Mouse (Mus musculus) megakaryocyte-erythroid progenitor cell, adult 5-6 weeks (primary cell): ENCODE data around the gene Gm36210. TPM values are rescaled to one million over a fixed set of nuclear protein-coding genes. Genes with fewer than 3 reads are reported as not detected.

ENCODE experiments used
- ATAC-seq: replicated peaks from 2 replicates; pipeline ENCODE4 v1.8.0; 2016; ENCODE audit warnings: mild to moderate bottlenecking, inconsistent platforms; ENCODE audit not compliant: severe bottlenecking, poor library complexity, low FRiP score, low TSS enrichment
- total RNA-seq, 2 experiments: library from RNA; stranded (forward) in 1 of 2; stranded (reverse) in 1 of 2; fragments of 200-1000, 215-1000 nt in 1 of 2; fragments of >200 nt in 1 of 2; fragmentation: Nextera tagmentation in 1 of 2; gene quantifications; 2 replicates each; pipeline ENCODE4 v1.2.3; 2014 to 2017

Gene Gm36210
- total RNA-seq (2014; fragmentation: Nextera tagmentation), result not detected in 2 replicates
- not detected in 2 replicates for total RNA-seq (2017)

- no peak for ATAC-seq
Observed at GRCm38 (mm10) chr7:4906466-4906950, at the start of gene Gm36210. Gene Gm36210 (minus strand): TSS chr7:4906516.

DNA sequence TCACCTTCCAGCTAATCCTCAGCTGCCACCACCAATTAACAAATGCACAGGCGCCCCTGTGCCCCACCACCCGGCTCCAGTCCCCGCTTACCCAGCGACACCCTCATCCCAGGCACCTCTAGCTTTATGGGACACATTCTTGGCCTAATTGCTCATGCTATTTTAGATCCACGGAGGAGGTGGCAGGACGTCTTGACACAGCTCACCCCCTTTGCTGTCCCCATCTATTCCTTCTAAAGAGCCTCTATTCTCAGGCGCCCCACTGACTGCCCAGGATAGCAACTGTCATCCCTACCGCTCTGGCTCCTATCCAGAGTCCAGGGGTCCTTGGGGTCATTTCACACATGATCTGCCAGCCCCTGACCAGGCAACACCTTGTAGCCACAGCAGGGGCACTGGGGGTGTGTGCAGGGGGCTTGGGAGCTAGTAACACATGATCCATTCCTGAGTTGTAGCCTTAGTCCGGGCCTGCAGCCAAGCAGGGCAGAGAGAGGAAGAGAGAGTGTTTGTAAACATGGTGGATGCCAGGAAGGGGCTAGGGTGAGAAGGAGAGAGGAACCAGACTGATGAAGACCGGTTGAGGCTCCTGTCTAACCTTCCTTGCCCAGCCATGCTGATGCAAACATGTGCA lies 47.6 kb upstream of the Gm36210 start:
- no peak for ATAC-seq

DNA sequence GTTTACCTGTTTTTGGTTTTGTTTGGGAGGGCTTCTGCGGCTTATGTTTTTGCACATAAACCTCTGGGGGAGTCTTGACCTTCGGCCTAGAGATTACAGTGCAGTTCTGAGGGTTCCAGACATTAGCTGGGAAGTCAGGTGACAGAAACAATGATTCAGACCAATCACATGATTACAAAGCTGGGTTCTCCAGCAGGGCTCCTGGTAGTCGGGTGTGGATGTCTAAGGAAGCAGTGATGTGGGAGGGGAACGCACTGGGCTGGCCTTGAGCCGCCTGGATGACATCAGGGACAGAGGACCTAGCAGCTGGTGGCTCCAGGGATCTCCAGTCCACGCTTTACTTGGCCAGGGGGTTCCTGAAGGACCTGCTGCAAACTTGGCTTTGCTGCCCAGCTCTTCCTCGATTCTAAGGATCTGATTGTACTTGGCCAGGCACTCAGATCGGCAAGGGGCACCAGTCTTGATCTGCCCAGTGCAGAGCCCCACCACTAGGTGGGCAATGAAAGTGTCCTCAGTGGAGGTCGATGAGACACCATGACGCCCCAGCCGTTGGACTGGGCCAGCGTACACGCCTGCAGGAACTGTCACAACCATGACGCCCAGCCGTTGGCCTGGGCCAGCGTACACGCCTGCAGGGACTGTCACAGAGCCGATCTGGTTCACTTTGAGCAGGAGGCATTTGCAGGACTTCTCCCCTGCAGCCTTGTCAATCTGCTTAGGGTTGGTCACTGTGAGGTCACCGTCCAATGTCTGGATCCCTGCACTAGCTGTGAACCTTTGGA lies 44.4 kb upstream of the Gm36210 start:
- ATAC-seq, result no peak

GRCm38 (mm10) chr7:4948386-4948785 lies 42.1 kb upstream of the Gm36210 start:
- ATAC-seq, result no peak

DNA sequence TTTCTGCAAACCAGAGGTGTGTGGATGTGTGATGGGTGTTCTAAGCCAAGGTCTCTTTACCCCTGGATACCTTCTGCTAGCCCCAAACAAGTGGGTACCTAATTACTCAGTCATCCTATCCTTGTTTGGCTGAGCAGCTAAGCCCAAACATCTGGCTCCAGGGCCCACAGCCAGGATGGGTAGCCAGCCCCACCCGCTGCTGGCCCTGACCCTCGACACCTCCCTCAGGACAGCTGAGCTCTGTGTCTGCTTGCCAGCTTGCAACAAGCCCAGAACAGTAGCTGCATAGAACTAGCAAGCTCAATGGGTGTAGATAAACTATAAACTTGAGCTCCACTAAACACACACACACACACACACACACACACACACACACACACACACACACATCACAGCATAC lies 41.5 kb upstream of the Gm36210 start:
- ATAC-seq, result no peak

GRCm38 (mm10) chr7:4943223-4943815 lies 37.0 kb upstream of the Gm36210 start:
- peak; percentile 91 for ATAC-seq

- no peak for ATAC-seq
Observed at GRCm38 (mm10) chr7:4942673-4943072, 36.4 kb upstream of the Gm36210 start.

- peak; percentile 44; the same call in 1 of the 2 replicates for ATAC-seq
Observed at GRCm38 (mm10) chr7:4940068-4940479, 33.8 kb upstream of the Gm36210 start.

DNA sequence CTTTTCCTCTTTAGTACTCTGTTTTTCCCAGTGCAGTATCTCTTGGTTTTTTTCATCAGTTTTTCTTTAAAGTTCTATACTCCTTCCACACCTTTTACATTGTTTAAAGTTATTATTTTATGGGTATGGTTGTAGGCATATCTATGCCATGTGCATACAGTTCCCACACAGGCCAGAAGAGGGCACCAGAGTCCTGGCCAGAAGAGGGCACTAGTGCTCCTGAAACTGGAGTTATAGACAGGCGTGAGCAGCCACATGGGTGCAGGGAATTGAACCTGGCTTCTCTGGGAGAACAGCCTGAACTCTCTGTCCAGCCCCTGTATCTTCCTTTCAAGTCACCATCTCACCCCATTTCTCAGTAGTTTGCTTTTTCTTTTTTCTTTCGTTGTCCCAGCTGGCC lies 32.1 kb upstream of the Gm36210 start:
- peak; percentile 66 for ATAC-seq

DNA sequence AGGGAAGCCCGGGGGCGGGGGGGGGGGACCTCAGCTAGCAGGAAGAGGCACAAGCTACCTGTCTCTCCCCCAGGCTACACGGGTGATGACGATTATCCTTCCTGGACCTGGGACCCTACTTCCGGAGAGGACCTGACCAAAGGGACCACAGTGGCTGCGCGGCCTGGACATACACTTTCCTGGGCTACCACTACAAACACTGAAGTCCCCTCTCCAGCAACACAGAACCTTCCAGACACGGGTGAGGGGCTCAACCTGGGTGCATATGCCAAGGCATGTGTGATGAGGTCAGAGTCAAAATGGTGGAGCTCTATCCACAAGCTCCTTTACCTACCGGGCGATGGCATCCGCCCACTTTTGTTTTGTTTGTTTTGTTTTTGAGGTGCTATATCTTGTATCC lies 31.1 kb upstream of the Gm36210 start:
- no peak for ATAC-seq

DNA sequence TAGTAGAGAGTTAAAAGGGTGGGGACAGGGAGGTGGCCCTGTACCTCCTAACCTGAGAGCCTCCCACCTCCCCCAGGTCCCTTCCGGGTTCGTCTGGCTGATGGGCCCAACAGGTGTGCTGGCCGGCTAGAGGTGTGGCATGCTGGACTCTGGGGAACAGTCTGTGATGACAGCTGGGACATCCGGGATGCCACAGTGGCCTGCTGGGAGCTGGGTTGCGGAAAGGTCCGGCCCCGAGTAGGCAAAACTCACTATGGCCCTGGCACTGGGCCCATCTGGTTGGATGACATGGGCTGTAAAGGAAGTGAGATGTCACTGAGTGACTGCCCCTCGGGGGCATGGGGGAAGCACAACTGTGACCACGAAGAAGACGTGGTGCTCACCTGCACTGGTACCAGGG lies 30.5 kb upstream of the Gm36210 start:
- ATAC-seq, result no peak

DNA sequence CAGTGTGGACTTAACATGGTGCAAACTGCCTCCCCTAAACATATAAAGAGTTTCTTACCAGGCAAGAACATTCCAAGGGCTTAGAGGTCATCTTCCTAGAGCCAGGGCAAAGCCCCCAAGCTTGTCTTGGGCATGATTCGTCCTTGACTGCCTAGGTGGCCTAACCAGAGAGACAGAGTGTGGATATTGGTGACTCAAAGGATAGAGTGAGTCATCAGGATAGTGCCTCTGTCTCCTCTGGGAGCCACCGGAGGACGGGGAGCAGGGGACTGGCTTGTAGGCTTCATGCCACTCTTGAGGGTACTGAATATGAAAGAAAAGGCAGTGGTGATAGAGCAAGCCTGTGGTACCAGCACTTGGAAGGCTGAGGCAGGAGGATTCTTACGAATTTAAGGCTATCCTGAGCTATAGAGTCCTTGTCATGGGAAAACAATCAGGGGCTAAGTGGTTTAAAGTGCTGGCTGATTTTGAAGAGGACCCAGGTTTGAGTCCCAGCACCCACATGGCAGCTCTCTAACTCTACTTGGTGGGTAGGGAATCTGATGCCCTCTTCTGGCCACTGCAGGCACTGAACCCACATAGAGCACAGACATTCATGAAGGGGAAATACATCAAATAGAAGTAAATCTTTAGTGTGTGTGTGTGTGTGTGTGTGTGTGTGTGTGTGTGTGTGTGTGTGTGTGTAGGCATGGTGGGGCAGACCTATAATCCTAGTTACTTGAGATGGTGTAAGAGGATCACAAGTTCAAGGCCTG lies 28.0 kb upstream of the Gm36210 start:
- no peak for ATAC-seq

DNA sequence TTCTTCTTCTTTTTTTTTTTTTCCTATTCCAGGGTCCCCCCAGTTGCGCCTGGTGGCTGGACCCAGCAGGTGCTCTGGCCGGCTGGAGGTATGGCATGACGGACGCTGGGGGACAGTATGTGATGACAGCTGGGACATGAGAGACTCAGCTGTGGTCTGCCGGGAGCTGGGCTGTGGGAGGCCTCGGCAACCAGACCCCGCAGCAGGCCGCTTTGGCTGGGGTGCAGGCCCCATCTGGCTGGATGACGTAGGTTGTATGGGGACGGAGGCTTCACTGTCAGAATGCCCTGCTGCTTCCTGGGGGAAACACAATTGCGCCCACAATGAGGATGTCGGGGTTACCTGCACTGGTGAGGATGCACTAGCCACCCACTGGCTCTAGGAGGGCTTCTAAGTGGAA lies 26.8 kb upstream of the Gm36210 start:
- no peak for ATAC-seq

DNA sequence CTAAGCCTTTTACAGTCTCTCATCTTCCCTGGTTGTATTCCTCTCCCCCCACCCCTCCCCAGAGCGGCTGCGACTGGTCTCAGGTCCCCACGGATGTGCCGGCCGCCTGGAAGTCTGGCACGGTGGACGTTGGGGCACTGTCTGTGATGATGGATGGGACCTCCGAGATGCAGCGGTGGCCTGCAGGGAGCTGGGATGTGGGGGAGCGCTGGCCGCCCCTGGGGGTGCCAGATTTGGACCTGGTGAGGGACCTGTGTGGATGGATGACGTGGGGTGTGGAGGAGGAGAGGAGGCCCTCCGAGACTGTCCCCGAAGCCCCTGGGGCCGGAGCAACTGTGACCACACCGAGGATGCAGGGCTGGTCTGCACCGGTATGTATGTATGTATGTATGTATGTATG lies 22.0 kb upstream of the Gm36210 start:
- ATAC-seq, result no peak

DNA sequence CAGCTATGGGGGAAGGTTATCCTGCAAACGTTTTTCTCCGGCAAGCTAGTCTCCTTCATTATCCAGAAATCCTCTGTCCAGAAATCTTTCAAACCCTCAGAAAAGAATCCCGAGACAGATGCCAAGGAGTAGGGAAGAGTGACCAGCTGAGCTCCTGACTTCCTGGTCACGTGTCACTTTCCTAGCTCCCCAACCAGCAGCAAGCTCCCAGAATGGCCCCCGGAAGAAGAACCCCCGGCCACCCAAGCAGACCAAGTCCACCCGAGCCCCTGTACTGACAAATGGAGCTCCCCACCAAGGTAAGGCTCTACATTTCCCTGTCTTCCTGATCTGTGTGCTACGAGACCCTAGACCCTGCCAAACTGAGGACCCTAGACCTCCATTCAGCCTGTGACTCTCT lies 21.4 kb upstream of the Gm36210 start:
- ATAC-seq, result no peak

- no peak for ATAC-seq
Observed at GRCm38 (mm10) chr7:4926849-4927248, 20.5 kb upstream of the Gm36210 start.

DNA sequence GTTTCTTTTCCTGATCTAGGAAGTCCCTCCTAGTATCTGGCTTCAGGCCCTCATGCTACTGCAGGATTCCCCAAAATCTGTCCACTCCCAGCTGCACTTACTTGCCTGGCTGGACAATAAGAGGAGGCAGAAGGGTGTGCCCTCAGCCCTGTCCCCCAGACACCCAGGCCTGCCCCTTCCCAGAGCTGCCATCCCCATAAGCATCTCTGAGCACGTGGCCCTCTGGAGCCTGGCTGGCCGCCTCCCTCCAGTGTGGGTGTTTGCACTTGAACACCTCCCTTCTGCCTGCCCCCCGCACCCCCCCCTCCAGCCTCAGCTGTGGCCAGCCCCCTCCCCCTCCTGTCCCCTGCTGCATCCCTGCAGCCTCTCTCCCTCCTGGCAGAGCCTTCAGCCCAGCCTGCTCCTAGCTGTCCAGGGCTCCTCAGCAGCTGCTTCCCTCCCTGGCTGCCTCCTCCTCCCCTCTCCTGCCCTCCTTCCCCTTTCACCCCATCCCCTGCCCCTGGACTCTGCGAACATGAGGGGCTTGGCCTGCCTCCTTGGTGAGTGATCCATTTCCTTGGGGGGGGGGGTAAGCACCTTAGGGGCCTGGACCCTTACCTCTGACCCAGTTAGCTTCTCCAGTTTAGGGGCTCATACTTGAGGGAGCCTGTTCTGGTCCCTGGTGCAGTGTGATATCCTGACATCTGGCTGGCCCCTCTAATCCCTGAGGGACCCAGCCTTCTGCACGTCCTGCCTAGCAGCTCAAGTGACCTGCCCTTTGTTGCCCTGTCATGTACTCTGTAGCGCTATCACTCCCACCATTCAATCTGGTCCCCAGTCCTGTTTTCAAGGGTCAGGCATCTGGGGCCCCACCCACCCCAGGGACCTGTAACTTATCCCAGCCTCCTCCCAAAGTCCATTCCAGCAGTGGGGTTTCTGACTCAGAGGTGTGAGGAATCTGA lies 19.4 kb upstream of the Gm36210 start, which contains the start of gene Ssc5d:
Ssc5d (plus strand) TSS at position 345 of the 941 bp plus-strand sequence.
- no peak for ATAC-seq

- no peak for ATAC-seq
Observed at GRCm38 (mm10) chr7:4924891-4925301, 18.6 kb upstream of the Gm36210 start.

DNA sequence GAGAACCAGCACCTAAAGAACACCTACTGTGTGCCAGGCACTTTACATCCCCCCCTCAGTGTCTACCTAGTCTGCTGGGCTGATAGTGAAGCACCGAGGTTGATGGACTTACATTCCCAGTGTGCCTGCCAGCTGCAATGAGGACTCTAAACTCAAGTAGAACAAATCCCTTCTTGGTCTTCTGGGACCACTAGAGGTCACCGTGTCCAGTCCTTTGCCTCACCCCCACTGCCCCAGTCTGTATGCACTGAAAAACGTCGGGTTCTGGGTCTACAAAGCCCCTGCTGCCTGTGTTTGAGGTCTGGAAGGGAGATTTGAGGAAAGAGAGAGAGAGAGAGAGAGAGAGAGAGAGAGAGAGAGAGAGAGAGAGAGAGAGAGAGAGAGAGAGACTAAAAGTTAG lies 18.2 kb upstream of the Gm36210 start:
- no peak for ATAC-seq
